Mouse (Mus musculus): ENCODE measurements at regions not wholly inside any gene's neighbourhood (a gene's known extent, or its start where the extent isn't known, plus 50 kb on each side); places are given as distances from the start of the nearest gene placed in this dataset.

- DNase-seq = no peak
Observed at GRCm38 (mm10) chr10:67439042-67439635, 96.1 kb upstream of the Egr2 start.

GRCm38 (mm10) chr10:67439844-67440243 lies 95.4 kb upstream of the Egr2 start:
- no peak for DNase-seq

GRCm38 (mm10) chr10:67441243-67441642 lies 94.0 kb upstream of the Egr2 start:
- DNase-seq = no peak

- DNase-seq = no peak
Observed at GRCm38 (mm10) chr10:67448875-67449274, 86.4 kb upstream of the Egr2 start.

- peak; percentile 71 for DNase-seq
Observed at GRCm38 (mm10) chr10:67454149-67454548, 81.1 kb upstream of the Egr2 start.

GRCm38 (mm10) chr10:67458447-67459272 lies 76.6 kb upstream of the Egr2 start:
- DNase-seq = no peak

GRCm38 (mm10) chr10:67461321-67461720 lies 74.0 kb upstream of the Egr2 start:
- DNase-seq = no peak

GRCm38 (mm10) chr10:67461862-67462261 lies 73.4 kb upstream of the Egr2 start:
- no peak for DNase-seq

- DNase-seq = no peak
Observed at GRCm38 (mm10) chr10:67468724-67469123, 66.6 kb upstream of the Egr2 start.

GRCm38 (mm10) chr10:67473016-67473415 lies 62.3 kb upstream of the Egr2 start:
- no peak for DNase-seq

- peak; percentile 25 for DNase-seq
Observed at GRCm38 (mm10) chr10:67474336-67474735, 60.9 kb upstream of the Egr2 start.

- DNase-seq = no peak
Observed at GRCm38 (mm10) chr10:67482268-67482667, 53.0 kb upstream of the Egr2 start.

GRCm38 (mm10) chr10:67483371-67483770 lies 51.9 kb upstream of the Egr2 start:
- DNase-seq = no peak

GRCm38 (mm10) chr10:67484091-67484745 lies 51.1 kb upstream of the Egr2 start:
- no peak for DNase-seq

Measured in kidney, postnatal 14 days (tissue).